Mouse (Mus musculus) CH12.LX (cell line): Measurements from ENCODE around the gene Mcm5.

ENCODE experiments used
- CHD2 ChIP-seq: IDR thresholded peaks from 2 replicates; pipeline ENCODE4 v1.6.1; 2011; ENCODE audit warnings: low read length, improper control_type of control experiment
- CTCF ChIP-seq, 2 experiments: IDR thresholded peaks in 1 of 2; conservative IDR thresholded peaks in 1 of 2; 2 replicates each; pipeline ENCODE4 v1.5.1; 2011 to 2012; ENCODE audit warnings: low read depth in 2 of 2, low read length in 2 of 2, improper control_type of control experiment in 1 of 2, inconsistent platforms in 1 of 2, mild to moderate bottlenecking in 1 of 2, moderate library complexity in 1 of 2
- ELF1 ChIP-seq: IDR thresholded peaks from 2 replicates; pipeline ENCODE4 v1.6.1; 2014; ENCODE audit warnings: low read depth, mild to moderate bottlenecking, inconsistent platforms, low read length, improper control_type of control experiment
- EP300 ChIP-seq: IDR thresholded peaks from 2 replicates; pipeline ENCODE4 v1.6.1; 2011; ENCODE audit warnings: low read length, improper control_type of control experiment
- KAT2A ChIP-seq: IDR thresholded peaks from 2 replicates; pipeline ENCODE4 v1.6.1; 2012; ENCODE audit warnings: low read length, improper control_type of control experiment, inconsistent platforms; ENCODE audit not compliant: insufficient replicate concordance
- MAX ChIP-seq: IDR thresholded peaks from 2 replicates; pipeline ENCODE4 v1.6.1; 2011; ENCODE audit warnings: low read length, improper control_type of control experiment
- MEF2A ChIP-seq: IDR thresholded peaks from 2 replicates; pipeline ENCODE4 v1.6.1; 2014; ENCODE audit warnings: low read depth, mild to moderate bottlenecking, inconsistent platforms, low read length, improper control_type of control experiment, borderline replicate concordance
- NELFE ChIP-seq: IDR thresholded peaks from 2 replicates; pipeline ENCODE4 v1.6.1; 2011; ENCODE audit warnings: low read depth, low read length, improper control_type of control experiment
- POLR2A ChIP-seq: IDR thresholded peaks from 2 replicates; pipeline ENCODE4 v1.6.1; 2011; ENCODE audit warnings: low read depth, mild to moderate bottlenecking, improper control_type of control experiment, low read length
- SIN3A ChIP-seq: IDR thresholded peaks from 2 replicates; pipeline ENCODE4 v1.6.1; 2012; ENCODE audit warnings: low read length, improper control_type of control experiment, inconsistent platforms
- UBTF ChIP-seq: IDR thresholded peaks from 2 replicates; pipeline ENCODE4 v1.6.1; 2012; ENCODE audit warnings: low read depth, mild to moderate bottlenecking, inconsistent platforms, low read length, improper control_type of control experiment, moderate library complexity

DNA sequence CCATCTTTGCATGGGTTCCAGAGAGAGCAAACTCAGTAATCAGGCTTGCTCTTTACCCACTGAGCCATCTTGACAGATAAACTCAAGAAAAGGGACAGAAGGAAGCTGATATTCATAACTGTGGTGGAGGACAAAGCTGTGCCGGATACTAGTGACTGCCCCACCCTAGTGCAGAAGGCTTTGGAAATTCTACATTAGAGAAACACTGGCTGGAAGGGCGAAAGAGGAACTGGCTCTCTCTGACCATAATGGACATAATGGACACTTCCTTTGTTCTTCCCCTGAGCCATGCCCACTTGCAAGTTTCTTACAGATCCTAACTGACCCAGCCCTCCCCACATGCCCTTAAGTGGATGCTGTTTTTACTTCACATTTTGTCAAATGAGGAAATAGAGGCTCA lies 23.4 kb upstream of the Mcm5 start:
- TF ChIP-seq ELF1 (no peak), CTCF (conservative IDR thresholded peaks at IDR 0.05 in 1 of 2, IDR thresholded peaks at IDR 0.05 in 1 of 2; ENCODE audit: low read depth in 2 of 2, low read length in 2 of 2) (no peak), EP300 (0 out of 2 replicates have a peak, but pooled peaks have one; percentile 39), SIN3A (no peak), POLR2A (no peak), MEF2A (no peak), CHD2 (no peak), NELFE (no peak), KAT2A (no peak), MAX (no peak), UBTF (no peak)
